Mouse (Mus musculus) mesoderm, embryonic 11.5 days (tissue): ENCODE results near the gene Rbm6.

Experiments used
- DNase-seq: peaks from one replicate; pipeline ENCODE4 v3.0.0-alpha.2; 2012; ENCODE audit warnings: low read depth, low spot score

Rbm6 gene

GRCm38 (mm10) chr9:107873137-107873536, at the start of gene Rbm6:
Rbm6 (minus strand) TSS chr9:107873237.
- no peak for DNase-seq

DNA sequence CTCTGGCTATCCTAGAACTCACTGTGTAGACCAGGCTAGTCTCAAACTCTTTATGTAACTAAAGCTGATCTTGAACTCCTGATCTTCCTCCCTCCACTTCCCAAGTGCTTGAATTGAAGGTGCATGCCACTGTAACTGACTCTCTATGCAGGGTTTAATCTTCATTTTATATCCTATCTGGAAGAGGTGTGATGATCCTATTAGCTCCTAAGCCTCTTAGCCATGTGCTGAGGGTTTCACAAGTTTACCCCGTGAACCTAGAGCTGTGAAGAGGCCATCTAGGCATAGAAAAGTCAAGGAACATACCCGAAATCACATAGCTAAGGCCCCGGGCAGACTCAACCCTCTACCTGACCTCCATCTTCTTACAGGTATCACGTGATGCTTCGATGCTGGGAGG, 46.4 kb upstream of the Rbm6 start:
- DNase-seq: no peak

- DNase-seq: no peak
Observed at GRCm38 (mm10) chr9:107918884-107919283, 45.8 kb upstream of the Rbm6 start.

- peak; percentile 75 for DNase-seq
Observed at GRCm38 (mm10) chr9:107917895-107918608, 45.0 kb upstream of the Rbm6 start.

DNA sequence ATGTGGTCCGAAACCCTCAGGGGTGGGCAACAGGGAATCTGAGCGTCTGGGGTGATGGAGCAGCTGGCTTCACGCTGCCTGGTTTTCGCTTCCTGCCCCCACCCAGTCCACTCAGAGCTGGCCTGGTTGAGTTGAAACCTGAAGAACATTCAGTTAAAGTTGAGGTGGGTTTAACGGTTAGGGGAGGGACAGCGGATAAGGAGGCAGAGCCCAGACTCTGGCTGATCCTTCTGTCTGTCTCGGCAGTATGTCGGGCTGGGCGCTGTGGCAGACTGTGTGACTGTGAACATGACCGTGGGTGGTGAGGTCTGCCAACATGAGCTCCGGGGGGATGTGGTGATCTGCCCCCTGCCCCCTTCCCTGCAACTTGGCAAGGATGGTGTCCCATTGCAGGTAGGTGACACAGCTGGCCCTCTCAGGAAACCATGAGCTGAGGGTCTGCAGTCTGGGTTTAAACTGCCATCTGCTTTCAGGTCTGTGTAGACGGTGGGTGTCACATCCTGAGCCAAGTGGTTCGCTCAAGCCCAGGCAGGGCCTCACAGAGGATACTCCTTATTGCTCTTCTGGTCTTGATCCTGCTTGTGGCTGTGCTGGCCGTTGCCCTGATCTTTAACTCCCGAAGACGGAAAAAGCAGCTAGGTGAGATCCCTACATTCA, 41.9 kb upstream of the Rbm6 start:
- no peak for DNase-seq

- no peak for DNase-seq
Observed at GRCm38 (mm10) chr9:107910025-107910769, 37.2 kb upstream of the Rbm6 start.

DNA sequence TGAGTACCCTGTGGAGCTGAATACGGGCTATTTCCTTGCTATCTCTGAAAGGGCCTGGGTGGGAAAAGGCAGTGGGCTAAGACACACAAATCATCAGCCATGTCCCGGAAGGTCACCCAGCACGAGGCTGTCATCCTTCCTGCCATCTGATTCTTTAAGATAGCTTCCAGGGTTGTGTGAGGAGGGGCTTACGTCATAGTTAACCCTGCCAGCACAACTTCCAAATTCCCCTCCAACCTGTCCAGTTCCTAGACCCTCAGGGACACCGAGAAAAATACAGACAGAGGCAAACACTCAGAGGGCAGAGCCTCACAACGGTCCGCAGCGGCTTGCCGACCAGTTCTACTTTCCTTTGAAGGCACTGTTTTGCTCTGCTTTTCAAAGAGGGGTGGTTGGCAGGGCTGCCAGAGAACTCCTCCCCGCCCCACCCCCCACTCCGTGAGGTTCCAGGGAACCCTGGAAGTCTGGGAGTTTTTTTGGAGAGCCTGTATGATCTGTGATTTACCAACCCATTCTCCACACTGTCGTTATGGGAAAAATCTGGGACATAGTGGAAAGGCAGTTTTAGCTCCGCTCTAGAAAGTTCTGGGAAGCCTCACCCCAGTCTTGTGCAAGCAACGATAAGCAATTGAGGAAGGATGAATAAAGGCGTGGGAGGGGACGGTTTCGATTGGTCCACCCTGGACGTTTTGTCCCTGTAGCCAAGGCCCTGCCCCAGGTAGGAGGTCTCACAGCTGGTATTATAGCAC, 35.5 kb upstream of the Rbm6 start:
- no peak for DNase-seq

- no peak for DNase-seq
Observed at GRCm38 (mm10) chr9:107907801-107908120, 34.7 kb upstream of the Rbm6 start.

DNA sequence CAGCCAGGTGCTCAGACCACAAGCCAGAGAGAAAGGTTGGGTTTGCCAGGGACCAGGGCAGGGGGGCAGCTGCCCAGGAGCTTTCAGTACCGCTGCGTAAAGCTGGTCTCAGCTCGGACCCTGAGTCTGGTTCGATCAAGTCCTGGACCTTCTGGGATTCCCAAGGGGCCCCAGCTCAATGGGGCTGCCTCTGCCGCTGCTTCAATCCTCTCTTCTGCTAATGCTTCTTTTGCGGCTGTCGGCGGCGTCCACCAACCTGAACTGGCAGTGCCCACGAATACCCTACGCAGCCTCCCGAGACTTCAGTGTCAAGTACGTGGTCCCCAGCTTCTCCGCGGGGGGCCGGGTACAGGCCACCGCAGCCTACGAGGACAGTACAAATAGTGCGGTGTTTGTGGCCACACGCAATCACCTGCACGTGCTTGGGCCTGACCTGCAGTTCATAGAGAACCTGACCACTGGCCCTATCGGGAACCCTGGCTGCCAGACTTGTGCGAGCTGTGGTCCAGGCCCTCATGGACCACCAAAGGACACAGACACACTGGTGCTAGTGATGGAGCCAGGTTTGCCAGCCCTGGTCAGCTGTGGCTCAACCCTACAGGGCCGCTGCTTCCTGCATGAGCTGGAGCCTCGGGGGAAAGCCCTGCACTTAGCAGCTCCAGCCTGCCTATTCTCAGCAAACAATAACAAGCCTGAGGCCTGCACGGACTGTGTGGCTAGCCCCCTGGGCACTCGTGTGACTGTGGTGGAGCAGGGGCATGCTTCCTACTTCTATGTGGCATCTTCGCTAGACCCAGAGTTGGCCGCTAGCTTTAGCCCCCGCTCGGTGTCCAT, 34.1 kb upstream of the Rbm6 start:
- DNase-seq: no peak

DNA sequence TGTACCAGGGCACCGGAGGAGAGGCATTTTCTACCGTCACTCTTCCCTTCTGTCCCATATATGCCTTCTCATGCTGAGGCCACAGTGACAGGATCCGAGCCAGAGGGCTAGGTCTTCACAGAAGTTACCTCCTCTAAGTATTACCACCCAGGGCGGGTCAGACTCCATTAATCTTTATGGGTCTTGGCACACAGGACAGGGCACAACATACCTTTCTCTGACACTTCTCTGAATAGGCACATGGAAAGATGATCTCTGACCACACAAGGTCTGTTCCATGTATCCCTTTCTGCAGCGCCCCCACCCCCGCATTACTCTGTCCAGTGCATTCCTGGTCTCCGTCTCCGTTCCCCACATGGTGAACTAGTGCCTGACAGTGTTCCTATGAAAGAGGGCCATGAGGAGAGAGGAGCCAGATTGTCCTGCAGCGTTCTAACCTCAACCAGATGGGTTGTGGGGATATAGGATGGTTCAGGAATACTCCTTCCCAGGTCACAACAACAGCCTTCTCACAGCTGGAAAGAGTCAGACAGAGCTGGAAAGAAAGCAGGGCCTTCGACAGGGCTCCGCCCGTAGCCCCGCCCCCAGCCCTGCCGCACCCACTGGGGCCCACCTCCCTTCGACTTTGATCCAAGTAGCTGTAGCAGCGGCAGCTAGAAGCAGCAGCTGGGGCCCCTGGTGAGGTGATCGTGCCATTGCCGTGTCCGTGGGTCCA, 33.4 kb upstream of the Rbm6 start, which contains the start of gene Mst1r:
Mst1r (plus strand) TSS at position 622 of the 715 bp plus-strand sequence.
- peak; percentile 70 for DNase-seq

- DNase-seq: peak; percentile 90
Observed at GRCm38 (mm10) chr9:107904726-107905125, 31.7 kb upstream of the Rbm6 start.

- DNase-seq: no peak
Observed at GRCm38 (mm10) chr9:107901627-107901914, 28.5 kb upstream of the Rbm6 start.

GRCm38 (mm10) chr9:107900840-107901626, 28.0 kb upstream of the Rbm6 start:
- DNase-seq: peak; percentile 89

- DNase-seq: no peak
Observed at GRCm38 (mm10) chr9:107899855-107900254, 26.8 kb upstream of the Rbm6 start.

- DNase-seq: no peak
Observed at GRCm38 (mm10) chr9:107898563-107898962, 25.5 kb upstream of the Rbm6 start.

DNA sequence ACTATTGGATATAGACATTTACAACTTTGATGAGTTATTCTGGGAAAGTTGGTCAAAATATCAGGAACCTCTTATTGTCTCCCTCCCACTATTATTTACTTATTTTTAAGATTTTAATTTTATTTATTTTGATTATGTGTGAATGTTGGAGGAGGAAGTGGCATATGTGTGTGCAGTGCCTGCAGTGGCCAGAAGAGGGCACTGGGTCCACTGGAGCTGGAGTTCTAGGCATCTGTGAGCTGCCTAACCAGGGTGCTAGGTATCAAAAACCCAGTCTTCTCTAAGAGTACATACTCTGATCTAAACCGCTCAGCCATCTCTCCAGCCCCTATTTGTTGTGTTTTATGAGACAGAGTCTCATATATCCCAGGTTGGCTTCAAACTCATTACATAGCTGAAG, 18.0 kb upstream of the Rbm6 start:
- DNase-seq: no peak

- DNase-seq: no peak
Observed at GRCm38 (mm10) chr9:107890260-107890659, 17.2 kb upstream of the Rbm6 start.

DNA sequence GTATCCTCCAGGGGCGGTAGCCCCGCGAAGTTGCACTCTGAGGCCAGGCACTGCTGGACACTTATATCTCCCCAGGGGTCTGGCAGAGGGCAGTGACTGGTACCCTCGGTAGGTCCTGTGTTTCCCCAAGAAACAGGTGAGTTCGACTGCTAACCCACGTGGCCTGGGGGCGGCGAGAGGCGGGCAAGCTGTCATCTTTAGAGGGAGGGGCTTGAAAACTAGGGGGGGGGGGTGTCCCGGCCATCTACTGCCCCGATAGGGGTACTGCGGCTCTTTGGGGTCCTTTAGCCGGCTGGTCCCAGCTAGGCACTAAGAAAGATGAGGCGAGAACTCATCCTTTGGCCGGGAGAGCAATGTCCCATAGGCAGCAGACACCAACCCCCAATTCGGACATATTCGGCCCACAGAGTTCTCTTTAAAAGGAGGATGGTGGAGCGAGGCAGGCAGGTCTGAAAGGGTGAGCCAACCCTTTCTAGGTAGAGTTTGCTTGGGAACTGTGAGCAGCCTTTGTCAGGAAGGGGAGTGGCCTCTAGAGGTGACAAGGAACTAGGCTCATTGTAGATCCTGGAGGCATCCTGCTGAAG, 15.3 kb upstream of the Rbm6 start:
- DNase-seq: peak; percentile 50

GRCm38 (mm10) chr9:107887804-107888266, 14.8 kb upstream of the Rbm6 start, which contains the start of gene Mon1a:
Mon1a (plus strand) TSS chr9:107888151.
- peak; percentile 84 for DNase-seq
